Mouse (Mus musculus): ENCODE measurements around the gene Snx30.

- no peak for TF ChIP-seq GATA1 (IDR thresholded peaks at IDR 0.05; ENCODE audit: low read length)
- TF ChIP-seq TAL1 (IDR thresholded peaks at IDR 0.05; ENCODE audit: low read length), result no peak
These were observed 39.0 kb downstream of the Snx30 start for GRCm38 (mm10) chr4:59844460-59845244.

All from erythroblast, embryonic 14.5 days (primary cell).